Comparison of ENCODE assay signal across 19 mouse cellular contexts in the genomic region with DNA sequence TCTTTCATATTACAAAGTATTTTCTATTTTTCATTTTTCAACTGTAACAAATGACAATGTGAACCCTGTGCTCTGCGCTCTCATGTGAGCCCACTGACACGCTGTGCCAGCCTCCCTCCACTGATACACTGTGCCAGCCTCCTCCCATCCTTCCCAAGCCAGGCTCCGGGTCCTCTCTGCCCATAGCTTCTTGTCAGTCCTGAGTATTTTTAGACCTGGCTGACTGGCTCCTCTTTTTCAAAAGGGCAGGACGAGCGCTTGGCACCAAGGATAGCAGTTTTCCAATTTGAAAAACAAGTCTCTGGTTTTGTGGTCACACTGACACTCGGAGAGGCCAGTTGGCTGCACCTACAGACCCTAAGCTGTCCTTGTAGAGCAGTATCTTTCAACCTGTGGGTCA.
A peak's percentile ranks its signal among the peaks of the same experiment; 100 is the strongest.
DNase-seq lines count a peak whose midpoint lies in the region; ATAC-seq and TF ChIP-seq lines count a peak whose summit lies in the region.
"Had no signal": no experiment of that assay in that cellular context is flagged by ENCODE, and none has a peak within 500 bp of the region (broad histone marks: within the 10 kb centered on the region; RNA-seq: fewer than 3 reads in every experiment).

No protein-coding gene starts in this region.

- H3K36me3 ChIP-seq in heart, adult 2 months (ENCODE audit: control insufficient read depth, insufficient read depth, low read length) = peaks cover 5% of the 10 kb centered on the region
- H3K36me3 ChIP-seq in heart, embryonic 12.5 days = no peaks in the 10 kb centered on the region
- H3K36me3 ChIP-seq in thymus, adult 2 months (ENCODE audit: control insufficient read depth, insufficient read depth, low read length) = no peaks in the 10 kb centered on the region
- H3K36me3 ChIP-seq: heart, embryonic 15.5 days; limb, embryonic 13.5 days; stomach, embryonic 15.5 days had no signal

- H3K9me3 ChIP-seq in heart, embryonic 12.5 days (replicated peaks) = peaks cover 7% of the 10 kb centered on the region
- H3K9me3 ChIP-seq: heart, embryonic 15.5 days; stomach, embryonic 15.5 days had no signal

- no peak overlapping the region for H3K9ac ChIP-seq in heart, adult 2 months (ENCODE audit: low read depth, low read length)
- no peak overlapping the region for H3K9ac ChIP-seq in heart, embryonic 12.5 days
- H3K9ac ChIP-seq: heart, embryonic 15.5 days; limb, embryonic 13.5 days; liver, embryonic 14.5 days; stomach, embryonic 15.5 days had no signal

- peak; percentile 50 to 67 for DNase-seq in heart, adult 2 months
- peak; percentile 59 for DNase-seq in cerebellum, adult 9-11 months
- DNase-seq in gastrocnemius, postnatal 10 days = peak; percentile 43
- DNase-seq in heart, postnatal 36 days = peak; percentile 24 to 45
- no peak for DNase-seq in thymus, adult 2 months
- DNase-seq in thymus, postnatal 10 days (ENCODE audit: low spot score in 2 of 2) = no peak
- no peak for DNase-seq in frontal cortex, postnatal 36 days (ENCODE audit: low spot score in 2 of 2)
- DNase-seq: adrenal gland, postnatal 25 days; embryo, embryonic 11 days; kidney, adult 18-20 months; kidney, postnatal 10 days; midbrain, embryonic 14.5 days; retina, postnatal 1 day; thymus, postnatal 25 days had no signal

- 65% methylated on average over 6 of the region's 6 CpGs for WGBS in heart, adult 2 months
- whole genome bisulfite sequencing in heart, embryonic 12.5 days = 67% methylated on average over 6 of the region's 6 CpGs
- 90% methylated on average over 6 of the region's 6 CpGs for WGBS in thymus, adult 2 months

- H3K27ac ChIP-seq in heart, adult 2 months = peak overlapping the region; percentile 82
- H3K27ac ChIP-seq in heart, embryonic 12.5 days (ENCODE audit: poor library complexity, severe bottlenecking) = no peak overlapping the region
- H3K27ac ChIP-seq in thymus, adult 2 months (ENCODE audit: control insufficient read depth, insufficient read depth, low read length) = no peak overlapping the region
- H3K27ac ChIP-seq: heart, embryonic 15.5 days; limb, embryonic 13.5 days; liver, embryonic 14.5 days; stomach, embryonic 15.5 days had no signal

- no peak overlapping the region for H3K4me3 ChIP-seq in heart, adult 2 months
- no peak overlapping the region for H3K4me3 ChIP-seq in heart, embryonic 12.5 days
- no peak overlapping the region for H3K4me3 ChIP-seq in thymus, adult 2 months (ENCODE audit: control insufficient read depth, insufficient read depth, low read length)
- H3K4me3 ChIP-seq: heart, embryonic 15.5 days; limb, embryonic 13.5 days; stomach, embryonic 15.5 days had no signal

- TF ChIP-seq POLR2A in heart, adult 2 months (IDR thresholded peaks at IDR 0.05; ENCODE audit: insufficient read depth, low read depth, low read length) = no peak
- no peak for TF ChIP-seq POLR2A in thymus, adult 2 months (IDR thresholded peaks at IDR 0.05; ENCODE audit: control insufficient read depth, extremely low read depth, insufficient read depth, low read length, poor library complexity)

- no peaks in the 10 kb centered on the region for H3K79me2 ChIP-seq in heart, adult 2 months (replicated peaks; ENCODE audit: control insufficient read depth, insufficient read depth, low read length)

- intact Hi-C loops in heart, adult 2 months (cut with DNase I) = loop anchor here (5.0 to 10.0 kb wide), 2 partner anchors 244 to 876 kb away; no protein-coding TSS in a partner anchor
- intact Hi-C loops in heart, postnatal 36 days (cut with DNase I) = loop anchor here (10.0 kb wide), 1 partner anchor 244 kb away; no protein-coding TSS in a partner anchor

- no peak overlapping the region for H3K4me2 ChIP-seq in heart, embryonic 12.5 days
- H3K4me2 ChIP-seq: heart, embryonic 15.5 days; limb, embryonic 13.5 days; stomach, embryonic 15.5 days had no signal

- no peak for TF ChIP-seq CTCF in heart, adult 2 months (IDR thresholded peaks at IDR 0.05)
- no peak for TF ChIP-seq CTCF in thymus, adult 2 months (IDR thresholded peaks at IDR 0.05; ENCODE audit: borderline replicate concordance, control insufficient read depth, extremely low read depth, insufficient read depth, low read length, poor library complexity)

- H3K27me3 ChIP-seq in heart, adult 2 months (ENCODE audit: control insufficient read depth, insufficient read depth, low read length) = no peaks in the 10 kb centered on the region
- no peaks in the 10 kb centered on the region for H3K27me3 ChIP-seq in heart, embryonic 12.5 days (replicated peaks)
- H3K27me3 ChIP-seq in thymus, adult 2 months (ENCODE audit: control insufficient read depth, insufficient read depth, low read length) = no peaks in the 10 kb centered on the region
- H3K27me3 ChIP-seq: heart, embryonic 15.5 days; limb, embryonic 13.5 days; stomach, embryonic 15.5 days had no signal

- TF ChIP-seq EP300 in heart, adult 2 months (IDR thresholded peaks at IDR 0.05; ENCODE audit: insufficient read depth, low read depth, low read length) = no peak

- no peak for ATAC-seq in heart, embryonic 12.5 days (ENCODE audit: insufficient number of reproducible peaks, low FRiP score)

- H3K4me1 ChIP-seq in heart, adult 2 months (ENCODE audit: control insufficient read depth, insufficient read depth, low read length) = peaks cover 6% of the 10 kb centered on the region
- H3K4me1 ChIP-seq in heart, embryonic 12.5 days (replicated peaks) = peaks cover 3% of the 10 kb centered on the region; the same call in 1 of the 2 replicates
- no peaks in the 10 kb centered on the region for H3K4me1 ChIP-seq in thymus, adult 2 months (replicated peaks; ENCODE audit: control insufficient read depth, insufficient read depth, low read length)
- H3K4me1 ChIP-seq: limb, embryonic 13.5 days; stomach, embryonic 15.5 days had no signal

Comparison
In these comparisons a context has a peak if more than half of its experiments do, and no peak if none do; other contexts are left out.
1. DNase-seq: peak in heart, adult 2 months (2 of 2), cerebellum, adult 9-11 months (single experiment), gastrocnemius, postnatal 10 days (single experiment) and heart, postnatal 36 days (2 of 2); none in thymus, adult 2 months (single experiment), thymus, postnatal 10 days (0 of 2) and frontal cortex, postnatal 36 days (0 of 2).